Mouse (Mus musculus): ENCODE results near the gene Zbtb48. TPM values are rescaled to one million over a fixed set of nuclear protein-coding genes. Genes with fewer than 3 reads are reported as not detected.

Zbtb48 gene
- polyA plus RNA-seq, 2 experiments, result 6.4 to 10.7 TPM

GRCm38 (mm10) chr4:152072121-152072601 lies 44.7 kb upstream of the Zbtb48 start, which contains the start of gene Plekhg5:
Gene Plekhg5 (plus strand): TSS chr4:152072498.
- H3K27ac ChIP-seq, result no peak within 1 kb of the TSS
- H3K27me3 ChIP-seq (ENCODE audit: control insufficient read depth, insufficient read depth, low read length), result no peaks in the 10 kb centered on the region
- ATAC-seq (ENCODE audit: insufficient read depth), result no peak; the same call in 1 of the 2 replicates
- H3K9ac ChIP-seq (replicated peaks), result no peak within 1 kb of the TSS
- no peak within 1 kb of the TSS for H3K4me2 ChIP-seq (ENCODE audit: low read depth)
- DNase-seq (ENCODE audit: low read depth in 3 of 3, low spot score in 3 of 3), result no peak
- TF ChIP-seq CTCF (IDR thresholded peaks at IDR 0.05; ENCODE audit: low read depth) (no peak), EP300 (IDR thresholded peaks at IDR 0.05; ENCODE audit: low read depth) (no peak)
- H3K36me3 ChIP-seq (replicated peaks; ENCODE audit: control insufficient read depth, insufficient read depth, low read depth), result no peaks in the 10 kb centered on the region
- H3K4me1 ChIP-seq (replicated peaks; ENCODE audit: control insufficient read depth in 2 of 2, insufficient read depth in 2 of 2, low read length in 1 of 2), result no peaks in the 10 kb centered on the region
- WGBS (ENCODE audit: insufficient replicate concordance), result 19% methylated on average over 10 of the region's 10 CpGs
- H3K4me3 ChIP-seq (ENCODE audit: insufficient read depth in 1 of 2, low read depth in 2 of 2, low read length in 2 of 2), result no peak within 1 kb of the TSS
- no peaks in the 10 kb centered on the region for H3K9me3 ChIP-seq (ENCODE audit: control insufficient read depth, low read length)

- Histone ChIP-seq H3K36me3 (replicated peaks; ENCODE audit: control insufficient read depth, insufficient read depth, low read depth) (no peaks in the 10 kb centered on the region), H3K4me1 (replicated peaks; ENCODE audit: control insufficient read depth in 2 of 2, insufficient read depth in 2 of 2, low read length in 1 of 2) (no peaks in the 10 kb centered on the region), H3K4me3 (ENCODE audit: insufficient read depth in 1 of 2, low read depth in 2 of 2, low read length in 2 of 2) (no peak overlapping the region), H3K27me3 (ENCODE audit: control insufficient read depth, insufficient read depth, low read length) (no peaks in the 10 kb centered on the region), H3K9ac (replicated peaks) (no peak overlapping the region), H3K9me3 (ENCODE audit: control insufficient read depth, low read length) (no peaks in the 10 kb centered on the region), H3K4me2 (ENCODE audit: low read depth) (no peak overlapping the region), H3K27ac (no peak overlapping the region)
- no peak for DNase-seq (ENCODE audit: low read depth in 3 of 3, low spot score in 3 of 3)
- TF ChIP-seq EP300 (IDR thresholded peaks at IDR 0.05; ENCODE audit: low read depth), result no peak
- TF ChIP-seq CTCF (IDR thresholded peaks at IDR 0.05; ENCODE audit: low read depth), result no peak
- ATAC-seq (ENCODE audit: insufficient read depth), result no peak
- WGBS (ENCODE audit: insufficient replicate concordance), result 41% methylated on average over 11 of the region's 11 CpGs
These were observed 43.3 kb upstream of the Zbtb48 start for GRCm38 (mm10) chr4:152070494-152071396.

GRCm38 (mm10) chr4:152069245-152069644 lies 41.8 kb upstream of the Zbtb48 start:
- WGBS (ENCODE audit: insufficient replicate concordance), result 64% methylated on average over 3 of the region's 3 CpGs
- TF ChIP-seq EP300 (IDR thresholded peaks at IDR 0.05; ENCODE audit: low read depth), result no peak
- no peak for TF ChIP-seq CTCF (IDR thresholded peaks at IDR 0.05; ENCODE audit: low read depth)
- no peak overlapping the region for H3K4me3 ChIP-seq (ENCODE audit: insufficient read depth in 1 of 2, low read depth in 2 of 2, low read length in 2 of 2)
- H3K36me3 ChIP-seq (replicated peaks; ENCODE audit: control insufficient read depth, insufficient read depth, low read depth), result no peaks in the 10 kb centered on the region
- H3K4me1 ChIP-seq (replicated peaks; ENCODE audit: control insufficient read depth in 2 of 2, insufficient read depth in 2 of 2, low read length in 1 of 2), result no peaks in the 10 kb centered on the region
- no peak overlapping the region for H3K27ac ChIP-seq
- no peaks in the 10 kb centered on the region for H3K9me3 ChIP-seq (ENCODE audit: control insufficient read depth, low read length)
- no peaks in the 10 kb centered on the region for H3K27me3 ChIP-seq (ENCODE audit: control insufficient read depth, insufficient read depth, low read length)
- ATAC-seq (ENCODE audit: insufficient read depth) (no peak), DNase-seq (ENCODE audit: low read depth in 3 of 3, low spot score in 3 of 3) (no peak)
- no peak overlapping the region for H3K9ac ChIP-seq (replicated peaks)
- no peak overlapping the region for H3K4me2 ChIP-seq (ENCODE audit: low read depth)

- no peak overlapping the region for H3K4me3 ChIP-seq (ENCODE audit: insufficient read depth in 1 of 2, low read depth in 2 of 2, low read length in 2 of 2)
- no peak overlapping the region for H3K9ac ChIP-seq (replicated peaks)
- no peak overlapping the region for H3K4me2 ChIP-seq (ENCODE audit: low read depth)
- WGBS (ENCODE audit: insufficient replicate concordance), result 75% methylated on average over 6 of the region's 6 CpGs
- no peak for TF ChIP-seq CTCF (IDR thresholded peaks at IDR 0.05; ENCODE audit: low read depth)
- TF ChIP-seq EP300 (IDR thresholded peaks at IDR 0.05; ENCODE audit: low read depth), result no peak
- H3K27me3 ChIP-seq (ENCODE audit: control insufficient read depth, insufficient read depth, low read length), result no peaks in the 10 kb centered on the region
- no peak for ATAC-seq (ENCODE audit: insufficient read depth)
- H3K9me3 ChIP-seq (ENCODE audit: control insufficient read depth, low read length), result no peaks in the 10 kb centered on the region
- H3K36me3 ChIP-seq (replicated peaks; ENCODE audit: control insufficient read depth, insufficient read depth, low read depth), result no peaks in the 10 kb centered on the region
- no peak for DNase-seq (ENCODE audit: low read depth in 3 of 3, low spot score in 3 of 3)
- H3K4me1 ChIP-seq (replicated peaks; ENCODE audit: control insufficient read depth in 2 of 2, insufficient read depth in 2 of 2, low read length in 1 of 2), result no peaks in the 10 kb centered on the region
- H3K27ac ChIP-seq, result no peak overlapping the region
These were observed 40.8 kb upstream of the Zbtb48 start for GRCm38 (mm10) chr4:152068166-152068724.

GRCm38 (mm10) chr4:152067280-152067679 lies 39.8 kb upstream of the Zbtb48 start:
- H3K4me3 ChIP-seq (ENCODE audit: insufficient read depth in 1 of 2, low read depth in 2 of 2, low read length in 2 of 2), result no peak overlapping the region
- no peak overlapping the region for H3K9ac ChIP-seq (replicated peaks)
- no peaks in the 10 kb centered on the region for H3K27me3 ChIP-seq (ENCODE audit: control insufficient read depth, insufficient read depth, low read length)
- H3K9me3 ChIP-seq (ENCODE audit: control insufficient read depth, low read length), result no peaks in the 10 kb centered on the region
- H3K27ac ChIP-seq, result no peak overlapping the region
- H3K4me1 ChIP-seq (replicated peaks; ENCODE audit: control insufficient read depth in 2 of 2, insufficient read depth in 2 of 2, low read length in 1 of 2), result no peaks in the 10 kb centered on the region
- H3K36me3 ChIP-seq (replicated peaks; ENCODE audit: control insufficient read depth, insufficient read depth, low read depth), result no peaks in the 10 kb centered on the region
- ATAC-seq (ENCODE audit: insufficient read depth) (peak; percentile 37), DNase-seq (ENCODE audit: low read depth in 3 of 3, low spot score in 3 of 3) (no peak)
- H3K4me2 ChIP-seq (ENCODE audit: low read depth), result no peak overlapping the region
- TF ChIP-seq EP300 (IDR thresholded peaks at IDR 0.05; ENCODE audit: low read depth) (no peak), CTCF (IDR thresholded peaks at IDR 0.05; ENCODE audit: low read depth) (no peak)

Data from liver, embryonic 14.5 days (tissue).